In the genomic region with DNA sequence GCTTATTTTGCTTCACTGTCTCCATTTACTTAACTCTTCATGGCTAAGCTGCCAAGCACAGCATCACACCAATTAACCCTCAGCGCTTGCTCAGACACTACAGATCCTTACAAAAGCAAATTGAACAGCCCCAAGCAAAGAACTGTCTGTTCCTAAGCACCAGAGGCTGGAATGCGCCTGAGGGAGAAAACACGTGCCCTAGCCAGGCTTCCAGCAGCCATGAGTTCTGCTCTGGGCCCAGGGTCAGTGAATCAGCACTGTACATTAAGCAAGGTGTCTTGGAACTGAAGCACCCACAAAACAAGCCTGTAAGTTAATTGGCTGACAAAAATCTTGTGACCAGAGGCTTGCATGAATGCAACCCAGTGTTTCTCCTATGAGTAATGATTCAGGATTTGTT, we compare ENCODE assay signal across 11 mouse cellular contexts. TPM values are rescaled to one million over a fixed set of nuclear protein-coding genes. Genes with fewer than 3 reads are reported as not detected.
DNase-seq lines count a peak whose midpoint lies in the region; ATAC-seq lines count a peak whose summit lies in the region.
"Had no signal": no experiment of that assay in that cellular context is flagged by ENCODE, and none has a peak within 500 bp of the region (broad histone marks: within the 10 kb centered on the region; RNA-seq: fewer than 3 reads in every experiment).

No protein-coding gene starts in this region.

- ATAC-seq in forebrain, embryonic 16.5 days: peak; percentile 82
- peak; percentile 31; the same call in 1 of the 2 replicates for ATAC-seq in midbrain, embryonic 14.5 days (ENCODE audit: low FRiP score, low TSS enrichment)
- ATAC-seq: liver, postnatal 0 days had no signal

- H3K27me3 ChIP-seq in forebrain, embryonic 16.5 days (replicated peaks; ENCODE audit: control insufficient read depth, insufficient read depth, low read length): no peaks in the 10 kb centered on the region
- no peaks in the 10 kb centered on the region for H3K27me3 ChIP-seq in midbrain, embryonic 14.5 days (ENCODE audit: control insufficient read depth, insufficient read depth, low read length)

- 14% methylated on average over 3 of the region's 3 CpGs for WGBS in forebrain, embryonic 16.5 days
- 10% methylated on average over 3 of the region's 3 CpGs for WGBS in midbrain, embryonic 14.5 days

- no peaks in the 10 kb centered on the region for H3K9me3 ChIP-seq in forebrain, embryonic 16.5 days (ENCODE audit: control insufficient read depth, low read length)
- H3K9me3 ChIP-seq in midbrain, embryonic 14.5 days (ENCODE audit: control insufficient read depth, low read length): no peaks in the 10 kb centered on the region

- no peak overlapping the region for H3K9ac ChIP-seq in forebrain, embryonic 16.5 days (replicated peaks; ENCODE audit: low read depth, low read length)
- H3K9ac ChIP-seq in midbrain, embryonic 14.5 days (replicated peaks; ENCODE audit: low read length): no peak overlapping the region
- H3K9ac ChIP-seq: liver, postnatal 0 days had no signal

- H3K4me1 ChIP-seq in forebrain, embryonic 16.5 days (replicated peaks; ENCODE audit: control insufficient read depth, insufficient read depth, low read length): peaks cover 7% of the 10 kb centered on the region; the same call in 1 of the 2 replicates
- no peaks in the 10 kb centered on the region for H3K4me1 ChIP-seq in midbrain, embryonic 14.5 days (ENCODE audit: control insufficient read depth, insufficient read depth, low read length)

- no peak overlapping the region for H3K27ac ChIP-seq in forebrain, embryonic 16.5 days (ENCODE audit: low read length)
- 0 out of 2 replicates have a peak overlapping the region, but pooled peaks have one; percentile 42 for H3K27ac ChIP-seq in midbrain, embryonic 14.5 days (replicated peaks; ENCODE audit: low read depth, low read length)
- H3K27ac ChIP-seq: kidney, postnatal 0 days had no signal

- DNase-seq in ES-CJ7 (ENCODE audit: low read depth, low spot score): peak; percentile 91
- peak; percentile 71 for DNase-seq in embryo, embryonic 10.5 days (ENCODE audit: low spot score)
- peak; percentile 71 for DNase-seq in midbrain, embryonic 14.5 days
- DNase-seq in heart, adult 9 months (ENCODE audit: low spot score in 2 of 2): no peak
- no peak for DNase-seq in layer of hippocampus, adult 8-10 months (ENCODE audit: low spot score in 2 of 2)
- no peak for DNase-seq in right cerebral cortex, adult 18-20 months
- DNase-seq: adrenal gland, adult 8-10 months; liver, postnatal 0 days had no signal

- no peak overlapping the region for H3K4me2 ChIP-seq in forebrain, embryonic 16.5 days (ENCODE audit: low read length)
- H3K4me2 ChIP-seq in midbrain, embryonic 14.5 days (ENCODE audit: low read length): no peak overlapping the region

- H3K4me3 ChIP-seq in forebrain, embryonic 16.5 days (replicated peaks; ENCODE audit: low read length): no peak overlapping the region
- no peak overlapping the region for H3K4me3 ChIP-seq in midbrain, embryonic 14.5 days (replicated peaks; ENCODE audit: low read depth, low read length)

- no peaks in the 10 kb centered on the region for H3K36me3 ChIP-seq in forebrain, embryonic 16.5 days (ENCODE audit: control insufficient read depth, insufficient read depth)
- no peaks in the 10 kb centered on the region for H3K36me3 ChIP-seq in midbrain, embryonic 14.5 days (ENCODE audit: control insufficient read depth, insufficient read depth, low read length)

RNA-seq across cellular contexts. Expression of a gene that starts 18.5 kb away (rescaled TPM):
- polyA plus RNA-seq in forebrain, embryonic 16.5 days (2015; fragmentation: Nextera tagmentation; extraction: Ambion mirVana): 0.47 and 0.52 TPM in 2 replicates
- 0.19 and 0.55 TPM in 2 replicates for polyA plus RNA-seq in midbrain, embryonic 14.5 days (2014; fragmentation: Nextera tagmentation; extraction: Ambion mirVana)
- total RNA-seq in layer of hippocampus, adult 8-10 months (2022): 1 to 10 TPM in 3 of 4 experiments, under 1 TPM in 1; 0.78 to 1.6 (median 1.4) TPM
- total RNA-seq: hematopoietic stem cell, adult 5-6 weeks had no signal

Comparison
In these comparisons a context has a peak if more than half of its experiments do, and no peak if none do; other contexts are left out.
1. DNase-seq: peak in ES-CJ7 (single experiment), embryo, embryonic 10.5 days (single experiment) and midbrain, embryonic 14.5 days (single experiment); none in heart, adult 9 months (0 of 2), layer of hippocampus, adult 8-10 months (0 of 2) and right cerebral cortex, adult 18-20 months (single experiment).